In the genomic region with DNA sequence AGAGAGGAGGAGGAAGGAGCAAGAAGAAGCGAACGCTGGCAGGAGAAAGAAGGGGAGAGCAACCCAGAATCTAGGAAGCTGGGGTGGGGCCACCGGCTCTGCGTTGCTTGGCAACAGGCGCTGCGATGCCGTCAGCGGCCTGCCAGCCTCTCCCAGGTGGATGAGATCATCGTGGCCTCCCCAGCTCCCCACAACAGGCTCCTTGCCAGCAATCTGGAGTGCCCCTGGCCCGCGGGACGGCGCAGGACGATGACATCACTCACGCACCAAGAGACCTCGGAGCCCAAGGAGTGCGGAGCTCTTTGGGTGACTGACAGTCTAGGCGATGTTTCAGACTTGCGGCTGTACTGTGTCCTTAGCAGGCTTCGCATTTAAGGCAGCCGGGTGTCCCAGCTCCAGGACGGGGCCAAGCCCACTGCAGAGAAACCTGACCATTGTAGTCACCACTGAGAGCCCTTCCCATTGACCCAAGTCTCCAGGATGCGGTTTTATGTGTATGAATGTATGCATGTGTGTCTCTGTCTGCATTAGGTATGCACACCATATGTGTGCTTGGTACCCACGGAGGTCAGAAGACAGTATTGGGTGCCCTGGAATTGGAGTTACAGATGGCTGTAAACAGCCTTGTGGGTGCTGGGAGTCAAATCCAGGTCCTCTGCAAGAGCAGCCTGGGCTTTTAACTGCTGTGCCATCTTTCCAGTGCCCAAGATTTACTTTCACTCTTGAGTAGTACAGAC, we compare ENCODE assay signal across 8 mouse cellular contexts. TPM values are rescaled to one million over a fixed set of nuclear protein-coding genes. Genes with fewer than 3 reads are reported as not detected.
DNase-seq lines count a peak whose midpoint lies in the region; ATAC-seq lines count a peak whose summit lies in the region.
"Had no signal": no experiment of that assay in that cellular context is flagged by ENCODE, and none has a peak within 500 bp of the region (broad histone marks: within the 10 kb centered on the region; RNA-seq: fewer than 3 reads in every experiment).

No protein-coding gene starts in this region.

- H3K27me3 ChIP-seq in intestine, embryonic 14.5 days (replicated peaks; ENCODE audit: control insufficient read depth, insufficient read depth, low read length): no peaks in the 10 kb centered on the region
- no peaks in the 10 kb centered on the region for H3K27me3 ChIP-seq in midbrain, embryonic 11.5 days (ENCODE audit: control insufficient read depth, insufficient read depth, low read length)
- H3K27me3 ChIP-seq in stomach, embryonic 16.5 days (ENCODE audit: control insufficient read depth, insufficient read depth, low read length): no peaks in the 10 kb centered on the region

- peak overlapping the region; percentile 32 for H3K4me3 ChIP-seq in intestine, embryonic 14.5 days (ENCODE audit: low read depth, low read length)
- peak overlapping the region; percentile 26 for H3K4me3 ChIP-seq in midbrain, embryonic 11.5 days (ENCODE audit: low read depth, low read length)
- peak overlapping the region; percentile 35 for H3K4me3 ChIP-seq in stomach, embryonic 16.5 days (replicated peaks; ENCODE audit: low read length)

- peak overlapping the region; percentile 64 for H3K4me2 ChIP-seq in intestine, embryonic 14.5 days (ENCODE audit: low read length)
- peak overlapping the region; percentile 53 for H3K4me2 ChIP-seq in midbrain, embryonic 11.5 days
- H3K4me2 ChIP-seq in stomach, embryonic 16.5 days (ENCODE audit: low read depth, low read length): peak overlapping the region; percentile 55

- peak overlapping the region; percentile 37 for H3K9ac ChIP-seq in intestine, embryonic 14.5 days (ENCODE audit: low read length)
- peak overlapping the region; percentile 37 for H3K9ac ChIP-seq in midbrain, embryonic 11.5 days (ENCODE audit: low read length)
- H3K9ac ChIP-seq in stomach, embryonic 16.5 days (ENCODE audit: low read length): peak overlapping the region; percentile 42; the same call in 1 of the 2 replicates

- DNase-seq in adrenal gland, postnatal 36 days: peak; percentile 86 to 88
- peak; percentile 83 for DNase-seq in embryo, embryonic 11 days
- peak; percentile 38 for DNase-seq in gastrocnemius, postnatal 25 days
- DNase-seq in intestine, embryonic 14.5 days (ENCODE audit: low spot score): peak; percentile 87
- peak; percentile 81 to 92 for DNase-seq in left cerebral cortex, postnatal 10 days (ENCODE audit: extremely low spot score in 1 of 2, low spot score in 2 of 2)
- DNase-seq in midbrain, embryonic 11.5 days (ENCODE audit: low spot score, missing footprints): peak; percentile 96

- H3K36me3 ChIP-seq in intestine, embryonic 14.5 days (ENCODE audit: control insufficient read depth, insufficient read depth, low read length): no peaks in the 10 kb centered on the region
- H3K36me3 ChIP-seq in midbrain, embryonic 11.5 days (ENCODE audit: control insufficient read depth, insufficient read depth, low read length): no peaks in the 10 kb centered on the region
- no peaks in the 10 kb centered on the region for H3K36me3 ChIP-seq in stomach, embryonic 16.5 days (ENCODE audit: control insufficient read depth, insufficient read depth, low read length)

- 6% methylated on average over 24 of the region's 24 CpGs for WGBS in intestine, embryonic 14.5 days
- 6% methylated on average over 24 of the region's 24 CpGs for WGBS in midbrain, embryonic 11.5 days
- 6% methylated on average over 24 of the region's 24 CpGs for WGBS in stomach, embryonic 16.5 days

- ATAC-seq in intestine, embryonic 14.5 days (replicated peaks; ENCODE audit: low FRiP score, low TSS enrichment, low read depth): peak; percentile 86
- ATAC-seq in midbrain, embryonic 11.5 days (ENCODE audit: low FRiP score): peak; percentile 88
- peak; percentile 80 for ATAC-seq in stomach, embryonic 16.5 days (ENCODE audit: insufficient read depth, low FRiP score)

- H3K27ac ChIP-seq in intestine, embryonic 14.5 days (ENCODE audit: low read depth): no peak overlapping the region
- no peak overlapping the region for H3K27ac ChIP-seq in midbrain, embryonic 11.5 days (ENCODE audit: low read depth, low read length)
- no peak overlapping the region for H3K27ac ChIP-seq in stomach, embryonic 16.5 days (ENCODE audit: low read length)

- intact Hi-C loops in left cerebral cortex, postnatal 10 days (cut with DNase I): no loop called here

- no peaks in the 10 kb centered on the region for H3K9me3 ChIP-seq in intestine, embryonic 14.5 days (ENCODE audit: control insufficient read depth, low read length)
- no peaks in the 10 kb centered on the region for H3K9me3 ChIP-seq in midbrain, embryonic 11.5 days (ENCODE audit: control insufficient read depth, low read length)
- H3K9me3 ChIP-seq in stomach, embryonic 16.5 days (replicated peaks; ENCODE audit: control insufficient read depth, low read length): no peaks in the 10 kb centered on the region

- H3K4me1 ChIP-seq in intestine, embryonic 14.5 days (replicated peaks; ENCODE audit: control insufficient read depth, insufficient read depth, low read length): peaks cover 9% of the 10 kb centered on the region
- H3K4me1 ChIP-seq in midbrain, embryonic 11.5 days (ENCODE audit: control insufficient read depth, insufficient read depth, low read length): peaks cover 9% of the 10 kb centered on the region
- no peaks in the 10 kb centered on the region for H3K4me1 ChIP-seq in stomach, embryonic 16.5 days (ENCODE audit: control insufficient read depth, insufficient read depth, low read length)

RNA-seq across cellular contexts. Expression of a gene that starts 30.3 kb away (rescaled TPM):
- total RNA-seq in adrenal gland, postnatal 36 days (2021): 1 to 10 TPM; 2.2 to 4.0 TPM
- total RNA-seq in gastrocnemius, postnatal 25 days (2021): 1 to 10 TPM in 1 of 2 experiments, under 1 TPM in 1; 1.00 to 1.1 TPM
- polyA plus RNA-seq in intestine, embryonic 14.5 days (2014; fragmentation: Nextera tagmentation; extraction: Ambion mirVana): 2.5 and 2.7 TPM in 2 replicates
- 100 to 1,000 TPM; 104 to 105 TPM for total RNA-seq in left cerebral cortex, postnatal 10 days (2021)
- 4.3 and 5.8 TPM in 2 replicates for polyA plus RNA-seq in midbrain, embryonic 11.5 days (2014; fragmentation: Nextera tagmentation; extraction: Ambion mirVana)
- polyA plus RNA-seq in stomach, embryonic 16.5 days (2015; fragmentation: Nextera tagmentation; extraction: Ambion mirVana): 1.3 and 2.6 TPM in 2 replicates

RNA-seq across cellular contexts. Expression of a gene that starts 30.4 kb away (rescaled TPM):
- total RNA-seq in adrenal gland, postnatal 36 days (2021): 1 to 10 TPM; 6.5 to 7.4 TPM
- total RNA-seq in gastrocnemius, postnatal 25 days (2021): 1 to 10 TPM; 3.8 to 4.1 TPM
- polyA plus RNA-seq in intestine, embryonic 14.5 days (2014; fragmentation: Nextera tagmentation; extraction: Ambion mirVana): 8.5 and 9.2 TPM in 2 replicates
- 10 to 100 TPM; 18.6 to 19.3 TPM for total RNA-seq in left cerebral cortex, postnatal 10 days (2021)
- 10.3 and 11.1 TPM in 2 replicates for polyA plus RNA-seq in midbrain, embryonic 11.5 days (2014; fragmentation: Nextera tagmentation; extraction: Ambion mirVana)
- 7.4 and 7.7 TPM in 2 replicates for polyA plus RNA-seq in stomach, embryonic 16.5 days (2015; fragmentation: Nextera tagmentation; extraction: Ambion mirVana)

RNA-seq across cellular contexts. Expression of a gene that starts 50.1 kb away (rescaled TPM):
- total RNA-seq in adrenal gland, postnatal 36 days (2021): under 1 TPM in 1 of 2 experiments, not detected in 1; 0.07 TPM
- total RNA-seq in gastrocnemius, postnatal 25 days (2021): under 1 TPM; 0.15 to 0.32 TPM
- 0.22 and 0.28 TPM in 2 replicates for polyA plus RNA-seq in intestine, embryonic 14.5 days (2014; fragmentation: Nextera tagmentation; extraction: Ambion mirVana)
- total RNA-seq in left cerebral cortex, postnatal 10 days (2021): 10 to 100 TPM; 32.7 to 32.8 TPM
- 0.08 and 0.18 TPM in 2 replicates for polyA plus RNA-seq in midbrain, embryonic 11.5 days (2014; fragmentation: Nextera tagmentation; extraction: Ambion mirVana)
- polyA plus RNA-seq in stomach, embryonic 16.5 days (2015; fragmentation: Nextera tagmentation; extraction: Ambion mirVana): 0.44 and 0.52 TPM in 2 replicates
- polyA plus RNA-seq: liver, embryonic 16.5 days had no signal

RNA-seq across cellular contexts. Expression of a gene that starts 59.3 kb away (rescaled TPM):
- total RNA-seq in adrenal gland, postnatal 36 days (2021): 10 to 100 TPM; 45.1 to 51.4 TPM
- total RNA-seq in gastrocnemius, postnatal 25 days (2021): 10 to 100 TPM; 18.5 to 20.1 TPM
- polyA plus RNA-seq in intestine, embryonic 14.5 days (2014; fragmentation: Nextera tagmentation; extraction: Ambion mirVana): 25.2 and 25.3 TPM in 2 replicates
- 10 to 100 TPM; 36.7 to 37.4 TPM for total RNA-seq in left cerebral cortex, postnatal 10 days (2021)
- 16.5 and 21.1 TPM in 2 replicates for polyA plus RNA-seq in midbrain, embryonic 11.5 days (2014; fragmentation: Nextera tagmentation; extraction: Ambion mirVana)
- polyA plus RNA-seq in stomach, embryonic 16.5 days (2015; fragmentation: Nextera tagmentation; extraction: Ambion mirVana): 16.5 and 18.3 TPM in 2 replicates

Comparison
In these comparisons a context has a peak if more than half of its experiments do, and no peak if none do; other contexts are left out.
1. DNase-seq: peak in every context shown above with its lines; median percentile 96 in midbrain, embryonic 11.5 days; 87 in adrenal gland, postnatal 36 days; 87 in intestine, embryonic 14.5 days; 86 in left cerebral cortex, postnatal 10 days; 83 in embryo, embryonic 11 days; 38 in gastrocnemius, postnatal 25 days.
2. RNA of a gene that starts 30.3 kb away (total RNA-seq): 104 to 105 TPM in left cerebral cortex, postnatal 10 days; 2.2 to 4.0 TPM in adrenal gland, postnatal 36 days and 1.00 to 1.1 TPM in gastrocnemius, postnatal 25 days; every median in the first group is over 10 times any median in the second.
3. RNA of a gene that starts 50.1 kb away (total RNA-seq): 32.7 to 32.8 TPM in left cerebral cortex, postnatal 10 days; 0.15 to 0.32 TPM in gastrocnemius, postnatal 25 days and 0.07 TPM in adrenal gland, postnatal 36 days; every median in the first group is over 10 times any median in the second.
4. Peak in every context shown above with its lines, with median percentiles within 50 percentile points of each other: ATAC-seq, H3K4me2 ChIP-seq, H3K4me3 ChIP-seq and H3K9ac ChIP-seq.